Mouse (Mus musculus): ENCODE results near the gene Klkb1.

Klkb1 gene

DNA sequence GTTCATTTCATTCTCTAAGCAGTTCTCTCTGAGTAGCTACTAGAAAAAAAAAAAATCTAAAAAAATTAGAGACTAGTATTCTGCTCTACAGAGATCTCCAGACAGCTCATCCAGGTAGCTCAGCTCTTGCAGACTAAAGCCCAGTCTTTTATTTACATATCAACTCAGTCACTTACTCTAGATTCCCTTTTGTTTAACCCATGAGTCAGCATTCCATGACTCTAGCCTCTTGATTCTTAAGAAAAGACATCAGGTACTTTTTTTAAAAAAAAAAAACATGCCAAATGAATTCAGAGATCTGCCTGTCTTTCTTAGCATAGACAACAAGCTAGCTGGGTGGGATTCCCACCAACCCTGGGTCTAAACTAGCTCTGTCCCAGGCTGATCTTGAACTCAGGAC, 26.2 kb downstream of the Klkb1 start:
- DNase-seq (ENCODE audit: low spot score in 2 of 2) = no peak

DNA sequence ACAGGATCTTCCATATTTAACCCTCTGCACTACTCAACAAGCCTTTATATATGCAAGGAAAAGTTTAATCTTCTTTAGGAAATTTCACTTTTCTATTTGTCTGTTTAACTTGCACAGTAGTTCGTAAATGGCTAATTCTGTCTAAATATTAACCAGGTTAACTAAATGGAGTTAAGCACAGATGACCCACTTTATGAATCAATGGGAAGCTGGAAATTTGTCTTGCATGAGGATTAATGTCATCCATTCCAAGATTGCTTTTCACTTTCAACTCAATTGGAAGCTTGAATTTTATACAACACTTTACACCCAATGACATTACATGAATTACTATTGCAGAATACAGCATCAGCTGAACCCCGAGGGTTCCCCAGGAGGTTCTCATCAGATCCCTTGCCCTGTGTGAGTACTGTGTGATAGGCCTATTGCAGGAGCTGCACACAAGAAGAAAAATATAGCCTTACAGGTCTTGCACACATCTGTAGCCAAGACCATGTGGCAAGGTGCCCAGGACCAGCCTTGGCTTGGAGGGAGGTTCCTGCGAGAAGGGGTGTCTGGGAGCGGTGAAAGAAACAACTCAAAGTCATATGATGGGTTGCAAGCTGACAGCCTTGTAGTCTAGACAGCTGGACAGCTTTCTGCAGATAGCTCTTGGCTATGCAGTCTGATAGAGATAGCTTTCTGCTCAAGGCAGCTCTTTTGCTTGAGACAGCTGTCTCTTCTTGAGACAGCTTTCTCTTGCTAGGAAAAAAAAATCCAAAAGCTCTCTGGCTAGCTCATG, 26.9 kb downstream of the Klkb1 start:
- DNase-seq (ENCODE audit: low spot score in 2 of 2) = no peak

DNA sequence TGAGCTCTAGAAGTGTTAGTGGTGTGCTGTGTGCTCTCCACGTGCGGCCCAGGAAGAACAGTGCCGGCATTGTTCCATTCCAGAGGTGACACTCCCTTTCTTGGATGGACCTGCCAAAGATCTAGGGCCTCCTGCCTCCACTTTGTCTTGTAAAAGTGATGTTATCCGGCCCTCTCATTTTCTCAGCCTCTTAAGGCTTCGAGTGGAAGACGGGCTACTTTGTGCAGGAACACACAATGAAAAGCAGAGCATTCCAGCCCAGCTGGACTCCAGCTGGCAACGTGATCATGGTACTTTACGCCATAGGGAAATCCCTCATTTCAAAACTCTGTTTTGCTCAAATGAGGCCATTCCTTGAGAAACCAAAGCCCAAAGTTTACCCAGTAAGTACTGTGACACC, 27.7 kb downstream of the Klkb1 start:
- DNase-seq (ENCODE audit: low spot score in 2 of 2) = no peak

- DNase-seq (ENCODE audit: low spot score in 2 of 2) = no peak
Measured at GRCm38 (mm10) chr8:45264918-45265317, 29.7 kb downstream of the Klkb1 start.

DNA sequence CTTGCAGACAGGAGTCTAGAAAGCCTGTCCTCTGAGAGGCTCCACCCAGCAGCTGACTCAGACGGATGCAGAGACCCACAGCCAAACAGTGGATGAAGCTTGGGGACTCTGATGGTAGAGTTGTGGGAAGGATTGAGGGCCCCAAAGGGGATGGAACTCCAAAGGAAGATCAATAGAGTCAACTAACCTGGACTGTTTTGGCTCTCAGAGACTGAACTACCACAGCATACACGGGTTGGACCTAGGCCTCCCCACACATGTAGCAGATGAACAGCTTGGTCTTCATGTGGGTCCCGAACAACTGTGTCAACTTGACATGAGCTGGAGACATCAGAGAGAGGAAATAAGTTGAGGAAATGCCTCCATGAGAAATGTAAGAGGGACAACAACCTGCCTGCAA, 31.8 kb downstream of the Klkb1 start:
- no peak for DNase-seq (ENCODE audit: low spot score in 2 of 2)

- no peak for DNase-seq (ENCODE audit: low spot score in 2 of 2)
Measured at GRCm38 (mm10) chr8:45261920-45262319, 32.7 kb downstream of the Klkb1 start, which contains the start of gene F11. TSS of gene F11 (minus strand) at chr8:45262031.

DNA sequence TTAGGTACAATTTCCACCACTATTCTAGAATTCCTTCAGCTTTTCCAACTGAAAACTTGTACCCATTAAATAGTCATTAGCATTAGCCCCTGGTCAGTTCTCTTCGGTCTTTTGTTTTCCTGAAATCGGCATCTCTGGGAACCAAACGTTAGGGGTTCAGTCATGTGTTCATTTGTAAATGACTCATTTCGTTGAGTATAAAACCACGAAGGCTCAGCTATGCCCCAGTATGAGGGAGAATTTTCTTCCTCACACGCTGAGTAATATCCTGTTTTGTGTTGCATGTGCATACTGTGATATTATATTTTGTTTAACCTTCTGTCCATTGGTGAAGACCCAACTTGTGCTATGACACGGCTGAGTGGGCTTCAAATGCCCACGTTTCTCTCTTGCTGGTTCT, 36.2 kb downstream of the Klkb1 start:
- no peak for DNase-seq (ENCODE audit: low spot score in 2 of 2)

DNA sequence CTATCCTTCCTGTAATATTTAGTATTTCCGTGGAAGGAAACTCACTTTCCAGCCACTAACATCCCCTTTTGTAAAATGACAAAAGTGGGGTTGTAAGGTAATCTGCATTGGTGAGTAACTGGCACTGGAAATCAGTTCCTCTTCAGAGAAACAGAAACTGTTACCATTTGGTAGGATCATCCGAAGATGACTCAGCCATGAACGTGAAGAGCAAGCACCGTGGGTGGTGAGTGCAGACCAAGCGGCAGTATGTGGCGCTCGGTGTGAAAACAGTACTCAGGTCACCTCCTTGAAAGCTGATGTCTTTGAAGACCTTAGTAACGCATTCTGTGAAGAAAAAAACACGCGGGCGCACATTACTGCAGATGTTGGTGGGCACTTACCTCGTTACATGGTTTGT, 39.6 kb downstream of the Klkb1 start:
- DNase-seq (ENCODE audit: low spot score in 2 of 2) = no peak

- DNase-seq (ENCODE audit: low spot score in 2 of 2) = no peak
Measured at GRCm38 (mm10) chr8:45254194-45254842, 40.3 kb downstream of the Klkb1 start.

DNA sequence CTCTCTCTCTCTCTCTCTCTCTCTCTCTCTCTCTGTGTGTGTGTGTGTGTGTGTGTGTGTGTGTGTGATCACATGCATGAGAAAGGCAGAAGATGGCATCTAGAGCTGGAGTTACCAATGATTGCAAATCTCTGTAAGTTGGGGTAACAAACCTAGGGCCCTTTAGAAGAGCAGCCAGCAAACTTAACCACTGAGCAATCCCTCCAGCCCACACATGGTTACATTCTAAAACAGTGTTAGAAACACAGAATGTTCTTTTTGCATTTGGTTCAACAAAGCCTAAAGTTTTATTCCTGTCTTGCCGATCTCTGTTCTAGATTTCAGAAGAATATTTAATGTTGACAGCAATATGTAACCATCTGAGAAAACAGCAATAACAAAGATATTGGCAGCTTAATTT, 41.1 kb downstream of the Klkb1 start:
- no peak for DNase-seq (ENCODE audit: low spot score in 2 of 2)

DNA sequence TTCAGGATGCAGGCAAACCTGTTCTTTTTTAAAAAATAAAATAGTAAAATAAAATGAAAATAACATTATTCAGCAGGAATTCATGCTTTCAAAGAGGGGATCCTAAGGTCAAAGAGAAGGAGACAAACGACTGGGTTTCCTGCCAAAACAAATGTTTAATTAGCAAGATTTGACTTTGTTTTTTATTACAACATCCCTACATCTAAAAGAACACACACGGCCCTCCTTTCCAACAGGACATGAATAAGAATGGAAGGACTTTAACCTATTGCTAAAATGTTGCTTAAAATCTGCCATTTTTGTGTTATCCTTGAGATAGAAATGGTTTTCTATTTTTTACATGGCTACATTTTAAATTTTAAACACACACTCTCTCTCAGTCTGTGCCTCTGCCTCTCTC, 41.5 kb downstream of the Klkb1 start:
- DNase-seq (ENCODE audit: low spot score in 2 of 2) = no peak

GRCm38 (mm10) chr8:45246307-45246706, 48.4 kb downstream of the Klkb1 start:
- DNase-seq (ENCODE audit: low spot score in 2 of 2) = no peak

DNA sequence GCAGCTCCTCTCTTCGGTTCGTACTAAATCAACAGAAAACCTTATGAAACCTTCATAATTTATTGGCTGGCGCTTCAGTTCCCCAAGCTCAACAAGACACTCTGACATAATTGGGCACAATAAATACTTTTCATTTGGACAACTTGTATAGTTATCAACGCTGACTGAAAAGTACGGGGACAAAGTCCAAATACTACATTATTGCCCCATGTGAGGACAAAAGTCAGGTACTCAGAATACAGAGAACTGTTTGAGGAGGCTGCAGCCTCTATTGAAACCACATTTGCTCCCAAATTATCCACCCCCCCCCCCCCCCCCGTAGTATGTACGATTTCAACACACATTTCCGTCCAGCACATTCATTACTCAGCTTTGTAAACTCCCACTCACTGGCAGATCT, 55.3 kb downstream of the Klkb1 start:
- no peak for DNase-seq (ENCODE audit: low spot score in 2 of 2)

- DNase-seq (ENCODE audit: low spot score in 2 of 2) = no peak
Measured at GRCm38 (mm10) chr8:45238282-45238681, 56.4 kb downstream of the Klkb1 start.

DNA sequence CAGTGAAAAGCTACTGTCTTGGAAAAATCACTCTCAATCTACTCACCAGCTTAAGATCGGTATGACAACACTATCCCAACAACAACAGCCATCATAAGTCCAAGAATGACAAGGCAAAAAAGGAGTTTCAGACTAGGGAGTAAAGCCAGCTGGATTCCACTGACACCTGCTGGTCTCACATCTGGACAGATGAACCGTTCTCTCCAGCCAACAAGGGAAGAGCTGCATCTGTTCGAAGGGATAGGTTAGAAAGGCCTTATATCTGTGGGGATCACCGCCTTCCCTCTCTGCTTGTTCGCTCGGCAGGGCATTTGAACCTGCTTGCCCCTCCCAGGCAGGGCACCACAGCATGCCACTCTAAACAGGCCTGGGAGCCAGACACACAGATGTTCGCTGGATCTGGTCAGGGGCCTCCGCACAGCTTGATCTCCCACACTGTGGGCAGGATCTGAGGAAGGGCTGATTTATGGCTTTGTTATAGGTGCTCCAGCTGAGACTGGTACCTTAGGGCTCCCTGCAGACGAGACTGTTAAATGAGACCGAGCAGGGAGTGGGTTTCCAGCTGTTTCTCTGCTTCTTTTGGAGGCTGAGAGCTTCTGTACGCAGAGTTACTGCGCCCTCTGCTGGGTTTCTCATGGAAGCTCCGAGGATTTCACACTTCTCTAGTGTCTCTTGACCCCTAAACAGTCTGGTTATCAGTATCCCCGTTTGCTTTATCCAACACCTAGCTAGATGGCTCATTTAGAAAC, 58.3 kb downstream of the Klkb1 start:
- no peak for DNase-seq (ENCODE audit: low spot score in 2 of 2)

- no peak for DNase-seq (ENCODE audit: low spot score in 2 of 2)
Measured at GRCm38 (mm10) chr8:45235228-45235627, 59.4 kb downstream of the Klkb1 start.

- no peak for DNase-seq (ENCODE audit: low spot score in 2 of 2)
Measured at GRCm38 (mm10) chr8:45233256-45233655, 61.4 kb downstream of the Klkb1 start.

Measured in spleen, postnatal 14 days (tissue).